ENCODE assay signal across 17 mouse cellular contexts in the genomic region with DNA sequence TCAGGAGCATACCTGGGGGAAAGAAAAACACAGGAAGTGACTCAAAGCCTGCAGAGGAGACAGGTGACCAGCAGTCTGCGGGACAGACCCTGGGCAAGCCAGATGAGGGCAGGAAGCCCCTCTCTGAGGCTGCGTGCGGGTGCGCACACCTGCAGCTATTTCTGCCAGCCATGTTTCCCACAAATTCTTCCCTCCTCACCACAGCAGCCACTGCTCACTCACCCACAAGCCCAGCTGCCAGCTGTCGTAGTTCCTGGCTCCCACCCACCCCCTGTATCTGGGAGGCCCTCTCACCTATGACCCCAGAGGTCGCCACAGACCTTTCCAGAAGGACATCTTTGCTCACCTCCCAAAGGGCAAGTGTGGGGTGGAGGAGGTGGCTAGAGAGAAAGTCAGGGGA. TPM values are rescaled to one million over a fixed set of nuclear protein-coding genes. Genes with fewer than 3 reads are reported as not detected.
"Had no signal": no experiment of that assay in that cellular context is flagged by ENCODE, and none has a peak within 500 bp of the region (broad histone marks: within the 10 kb centered on the region; RNA-seq: fewer than 3 reads in every experiment).

No protein-coding gene starts in this region.

- H3K4me3 ChIP-seq: left cerebral cortex, adult 2 months; limb, embryonic 15.5 days; liver, embryonic 12.5 days; midbrain, embryonic 13.5 days; neural tube, embryonic 15.5 days had no signal

- DNase-seq: kidney, adult 18-20 months; kidney, postnatal 14 days; lung, embryonic 14.5 days; lung, postnatal 10 days; lung, postnatal 4 days had no signal

- H3K9me3 ChIP-seq: limb, embryonic 15.5 days; liver, embryonic 12.5 days; midbrain, embryonic 13.5 days; neural tube, embryonic 15.5 days had no signal

- H3K9ac ChIP-seq: limb, embryonic 15.5 days; liver, embryonic 12.5 days; lung, embryonic 14.5 days; midbrain, embryonic 13.5 days; neural tube, embryonic 15.5 days had no signal

- H3K27me3 ChIP-seq: limb, embryonic 15.5 days; midbrain, embryonic 13.5 days; neural tube, embryonic 15.5 days had no signal

- H3K27ac ChIP-seq: left cerebral cortex, adult 2 months; limb, embryonic 15.5 days; liver, embryonic 12.5 days; midbrain, embryonic 13.5 days; neural tube, embryonic 15.5 days; stomach, postnatal 0 days had no signal

- ATAC-seq: hindbrain, embryonic 16.5 days; inflammation-experienced regulatory T-cells, adult 6 months; liver, embryonic 12.5 days; midbrain, embryonic 13.5 days had no signal

- H3K36me3 ChIP-seq: limb, embryonic 15.5 days; liver, embryonic 12.5 days; midbrain, embryonic 13.5 days; neural tube, embryonic 15.5 days had no signal

- H3K4me2 ChIP-seq: limb, embryonic 15.5 days; liver, embryonic 12.5 days; lung, embryonic 14.5 days; midbrain, embryonic 13.5 days; neural tube, embryonic 15.5 days had no signal

- H3K4me1 ChIP-seq: liver, embryonic 12.5 days; midbrain, embryonic 13.5 days; neural tube, embryonic 15.5 days had no signal

RNA-seq across cellular contexts. Expression of a gene that starts 43.8 kb away (rescaled TPM):
- polyA plus RNA-seq: inflammation-experienced regulatory T-cells, adult 6 months; large intestine, adult 2 months; limb, embryonic 11.5 days; limb, embryonic 15.5 days; liver, embryonic 12.5 days; liver, embryonic 16.5 days; lung, embryonic 14.5 days; midbrain, embryonic 13.5 days; neural tube, embryonic 11.5 days; neural tube, embryonic 15.5 days; stomach, postnatal 0 days had no signal
